Mouse (Mus musculus) telencephalon, adult 2 months (tissue): Measurements from ENCODE around the gene Gm47429.
"Not testable (repeated sequence)": the region's sequence is repeated elsewhere in the genome, so short reads cannot be mapped to it uniquely, and the experiment has no call there.

Experiments used
- DNase-seq: peaks from one replicate; pipeline ENCODE4 v3.0.0-alpha.2; 2011; ENCODE audit warnings: low read depth, low spot score

The Gm47429 gene

DNA sequence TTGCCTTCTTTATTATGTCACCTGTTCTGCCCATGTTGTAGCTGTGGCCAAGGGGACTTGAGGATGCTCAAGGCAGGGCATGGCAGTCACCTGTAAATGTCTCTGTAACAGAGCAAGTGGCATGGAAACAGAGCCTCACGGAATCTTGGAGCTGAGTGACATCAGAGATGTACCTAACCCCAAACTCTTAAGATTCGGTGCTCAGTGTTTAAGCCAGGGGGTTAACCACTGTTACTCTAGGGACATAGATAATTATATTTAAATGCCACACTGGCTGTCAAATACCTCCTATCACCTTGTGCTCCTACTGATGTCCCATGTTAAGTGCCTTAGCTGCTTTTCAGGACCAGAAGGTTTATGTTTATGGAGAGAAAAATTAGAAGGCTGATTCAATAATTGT lies at the start of gene Gm47429:
Gm47429 (minus strand) TSS at position 101 of the 400 bp plus-strand sequence.
- DNase-seq: no peak

DNA sequence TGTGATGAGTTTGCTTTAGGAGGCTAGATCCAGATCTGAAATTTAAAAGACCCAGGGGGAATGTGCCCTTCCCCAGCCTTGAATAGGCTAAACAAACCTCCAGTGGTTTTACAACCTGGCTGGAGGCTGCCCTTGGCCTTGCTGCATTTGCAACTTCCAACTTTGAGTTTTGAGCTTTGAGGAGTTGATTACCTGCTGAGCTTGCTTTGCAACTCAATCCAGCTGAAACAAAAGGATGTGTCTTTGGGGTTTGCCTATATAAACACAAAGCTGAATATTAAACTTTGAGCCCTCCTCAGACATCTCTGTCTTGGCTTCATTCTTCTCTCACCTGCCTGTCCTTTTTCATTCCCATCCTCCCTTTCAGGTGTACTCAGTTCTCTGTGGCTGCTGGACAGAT lies 44.8 kb upstream of the Gm47429 start:
- not testable (repeated sequence) for DNase-seq

DNA sequence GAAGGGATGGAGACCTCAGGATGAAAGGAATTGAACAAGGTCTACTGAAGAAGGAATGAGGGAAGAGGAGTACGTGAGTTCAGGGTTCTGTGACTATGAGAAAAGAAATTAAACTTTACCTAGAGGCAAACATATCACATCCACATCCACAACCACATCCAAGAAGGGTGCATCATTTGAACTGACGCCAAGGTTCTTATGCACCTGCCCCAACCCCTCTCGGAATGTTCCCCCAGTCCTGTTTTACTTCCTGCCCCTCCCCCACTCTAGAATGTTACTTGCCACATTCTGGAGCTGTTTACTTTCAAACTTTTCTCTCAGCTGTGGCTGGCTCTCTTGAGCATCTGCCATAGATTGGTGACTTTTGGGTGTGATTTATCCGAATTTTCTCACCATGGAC lies 23.3 kb upstream of the Gm47429 start, which contains the start of gene Nutm2:
Nutm2 (plus strand) TSS at position 301 of the 400 bp plus-strand sequence.
- DNase-seq: no peak

DNA sequence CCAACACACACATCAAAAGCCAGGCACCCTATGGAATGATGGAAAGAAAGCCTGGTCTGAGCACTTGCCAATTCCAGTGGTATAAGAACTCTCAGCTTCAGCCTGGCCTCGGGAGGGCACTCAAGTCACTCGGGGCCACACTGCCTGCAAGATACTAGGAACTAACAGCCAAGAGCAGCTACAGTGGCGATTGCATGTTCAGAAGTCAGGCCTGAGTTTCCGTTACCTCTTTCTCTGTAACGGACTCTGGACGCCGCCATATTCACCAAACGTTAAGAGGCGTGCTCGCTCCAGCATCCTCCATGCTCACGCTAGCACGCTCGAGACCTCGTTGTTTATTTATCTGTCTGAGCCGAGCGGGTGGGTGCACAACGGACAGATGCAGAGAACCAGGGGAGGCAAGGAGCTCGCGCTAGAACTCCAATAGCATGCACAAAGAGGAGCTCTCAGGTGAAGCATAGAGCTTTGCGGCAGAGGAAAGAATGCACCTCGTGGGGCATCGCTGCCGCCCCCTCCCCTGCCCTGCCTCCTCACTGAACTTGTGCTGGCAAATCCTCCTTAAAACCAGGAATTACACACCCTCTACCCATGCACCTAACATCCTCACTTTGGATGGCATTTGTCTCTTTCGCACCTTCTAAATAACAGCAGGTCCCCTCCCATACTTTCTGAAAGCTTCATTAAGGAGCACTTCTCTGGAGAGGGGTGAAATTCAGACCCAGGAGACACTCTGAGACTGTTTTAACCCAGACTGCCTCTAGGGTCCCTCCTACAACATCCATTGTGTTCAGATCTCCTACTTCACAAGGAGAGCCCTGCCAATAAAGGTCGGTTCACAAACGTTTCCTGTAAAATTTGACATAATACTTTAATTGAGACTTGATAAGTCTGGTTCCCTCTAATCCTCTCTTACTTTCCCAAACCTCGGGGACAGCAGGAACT lies 21.2 kb upstream of the Gm47429 start:
- no peak for DNase-seq

DNA sequence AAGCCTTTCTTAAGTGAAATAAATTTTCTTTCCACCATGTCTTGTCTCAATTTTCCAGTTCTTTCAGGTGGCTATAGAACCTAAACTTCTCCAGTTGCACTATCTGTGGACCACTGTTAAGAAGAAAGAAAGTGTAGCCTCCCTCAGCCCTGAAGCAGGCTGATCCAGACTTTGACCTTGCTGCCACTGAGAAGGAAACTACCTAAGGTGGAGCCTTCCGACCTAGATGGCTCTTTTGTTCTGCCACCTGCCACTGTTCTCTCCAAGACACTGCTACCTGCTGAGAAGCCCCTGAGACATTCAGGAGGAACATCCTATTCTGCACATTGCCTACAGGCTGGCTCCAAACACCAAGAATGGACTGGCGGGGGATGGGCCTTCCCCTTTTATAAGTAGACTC lies 16.7 kb upstream of the Gm47429 start:
- DNase-seq: not testable (repeated sequence)

DNA sequence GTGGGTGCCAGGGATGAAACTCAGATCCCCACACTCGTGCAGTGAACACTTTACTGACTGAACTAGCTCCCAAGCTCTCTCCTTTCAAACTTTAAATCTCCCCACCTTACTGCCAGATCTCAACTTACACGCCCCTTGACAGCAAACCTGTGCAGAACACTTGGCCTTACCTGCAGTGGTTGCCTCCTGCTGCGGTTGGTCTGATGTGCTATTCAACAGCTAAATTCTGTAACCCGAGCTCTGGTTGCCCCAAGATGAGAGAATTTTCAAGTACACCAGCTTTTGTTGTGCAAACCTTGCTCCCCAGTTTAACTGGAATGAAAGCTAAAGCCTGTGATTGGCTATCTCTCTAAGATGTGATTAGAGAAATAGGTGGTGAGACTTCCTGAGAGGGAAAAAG lies 9.7 kb upstream of the Gm47429 start:
- no peak for DNase-seq

DNA sequence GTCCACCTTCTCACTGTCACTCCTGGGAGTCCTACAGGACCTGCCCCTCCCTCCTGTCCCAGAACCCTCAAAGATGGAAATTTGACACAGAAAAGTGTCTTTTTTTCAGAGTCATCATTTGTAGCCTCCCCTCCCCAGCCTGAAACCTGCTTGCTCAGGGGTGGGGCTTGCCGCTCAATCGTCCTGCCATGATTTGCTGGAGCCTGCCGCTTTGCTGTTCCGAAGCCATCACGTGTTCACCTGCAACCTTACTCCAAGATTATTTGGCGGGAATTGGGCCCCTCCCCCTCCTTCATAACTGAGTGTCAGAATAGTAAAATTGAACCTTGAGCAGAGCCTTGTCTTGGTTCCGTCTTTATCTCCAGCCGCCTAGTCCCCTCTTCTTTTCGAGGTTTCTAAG lies 8.6 kb upstream of the Gm47429 start:
- not testable (repeated sequence) for DNase-seq

DNA sequence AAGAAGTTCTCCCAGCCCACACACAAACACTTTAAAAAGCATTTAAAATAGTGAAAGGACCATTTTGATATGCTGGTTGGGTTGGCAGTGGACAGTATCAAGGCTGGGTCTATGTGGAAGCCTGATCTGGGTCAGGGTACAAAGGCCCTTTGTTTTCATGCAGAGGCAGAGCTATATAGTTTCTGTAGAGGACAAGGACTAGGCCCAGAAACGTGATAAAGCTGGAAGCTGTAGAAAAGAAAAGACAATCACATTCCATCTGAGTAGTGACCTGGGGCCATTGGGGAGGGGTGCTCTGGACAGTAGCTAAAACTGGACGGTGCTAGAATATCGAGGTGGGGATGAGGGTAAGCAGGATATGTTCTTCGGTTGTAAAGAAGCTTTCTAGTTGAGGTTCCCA lies 1.5 kb upstream of the Gm47429 start:
- no peak for DNase-seq

DNA sequence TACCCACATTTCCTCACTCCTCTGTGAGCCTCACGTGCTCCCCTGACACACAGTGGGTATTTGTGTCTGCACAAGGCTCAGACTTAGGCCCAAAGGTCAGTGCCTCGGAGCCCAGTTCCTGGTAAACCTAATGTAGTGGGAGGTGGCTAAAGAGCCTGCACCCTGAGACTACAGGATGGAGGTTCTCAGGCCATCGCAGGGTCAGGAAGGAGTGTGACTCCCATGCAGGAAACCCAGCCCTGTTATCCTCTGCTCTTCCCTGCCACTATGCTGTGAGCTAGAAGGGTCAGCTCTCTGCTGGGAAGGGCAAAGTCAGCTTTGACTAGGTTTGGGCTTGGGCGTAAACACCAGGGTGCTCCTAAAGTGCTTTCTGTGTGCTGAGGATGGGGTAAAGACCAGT lies 17.0 kb downstream of the Gm47429 start:
- DNase-seq: no peak

DNA sequence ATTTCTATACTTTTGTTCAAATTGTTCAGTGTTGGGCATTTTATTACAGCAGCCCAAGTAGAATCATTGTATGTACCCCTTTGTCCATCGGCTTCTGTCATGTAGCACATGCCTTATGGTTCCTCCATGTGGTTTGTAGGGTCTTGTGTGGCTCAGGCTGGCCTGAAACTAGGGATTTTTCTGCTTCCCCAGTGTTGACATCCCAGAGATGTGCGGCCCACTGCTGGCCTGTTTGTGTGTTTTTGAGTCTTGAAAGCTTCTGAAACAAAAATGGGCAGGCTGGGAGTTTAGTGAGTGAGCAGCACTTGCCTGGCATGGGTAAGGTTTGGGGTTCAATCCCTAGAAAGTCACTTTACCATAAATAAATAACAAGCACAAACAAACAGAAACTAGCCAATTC lies 19.2 kb downstream of the Gm47429 start:
- no peak for DNase-seq

DNA sequence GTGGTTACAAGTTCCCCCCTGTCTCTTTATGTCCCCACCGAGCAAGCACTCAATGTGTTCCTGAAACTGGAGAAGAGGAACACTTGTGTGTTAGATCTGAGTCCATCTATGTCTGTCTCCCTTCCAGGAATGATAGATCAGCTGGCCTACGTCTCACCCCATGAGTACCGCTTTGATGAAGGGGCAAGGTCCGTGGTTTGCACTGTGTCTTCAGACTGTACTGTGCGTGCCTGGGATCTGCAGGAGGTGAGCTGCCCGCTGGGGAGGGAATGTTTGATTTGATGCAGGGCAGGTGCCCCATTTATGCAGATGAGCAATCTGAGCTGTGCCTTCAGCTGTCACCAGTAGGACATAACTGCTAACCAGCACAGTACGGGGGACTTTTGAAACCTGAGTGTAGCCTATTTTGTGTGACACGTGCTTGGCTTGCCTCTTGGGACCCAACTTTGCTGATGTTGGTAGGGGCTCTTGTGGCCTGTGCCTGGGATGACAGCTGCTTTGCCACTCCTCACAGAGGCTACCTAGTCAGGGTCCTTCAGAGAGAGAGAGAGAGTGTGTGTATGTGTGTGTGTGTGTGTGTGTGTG lies 20.0 kb downstream of the Gm47429 start:
- DNase-seq: no peak

DNA sequence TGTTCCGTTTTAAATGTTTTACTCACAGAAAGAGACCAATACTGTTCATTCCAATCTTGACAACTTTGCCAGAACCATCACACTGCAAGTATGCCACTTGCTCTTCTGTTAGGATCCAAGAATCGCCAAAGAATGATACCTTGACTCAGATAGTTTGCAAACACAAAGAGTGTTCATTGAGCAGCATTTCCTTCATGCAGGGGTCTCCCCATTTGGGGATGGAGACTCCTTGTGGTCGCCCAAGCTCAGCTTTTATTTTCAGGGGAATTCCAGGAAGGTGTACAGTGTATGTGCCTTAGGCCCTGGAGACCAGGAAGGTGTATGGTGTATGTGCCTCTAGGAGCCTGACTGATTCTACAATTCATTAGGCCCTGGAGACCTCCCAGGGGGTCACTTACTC lies 25.3 kb downstream of the Gm47429 start:
- no peak for DNase-seq

DNA sequence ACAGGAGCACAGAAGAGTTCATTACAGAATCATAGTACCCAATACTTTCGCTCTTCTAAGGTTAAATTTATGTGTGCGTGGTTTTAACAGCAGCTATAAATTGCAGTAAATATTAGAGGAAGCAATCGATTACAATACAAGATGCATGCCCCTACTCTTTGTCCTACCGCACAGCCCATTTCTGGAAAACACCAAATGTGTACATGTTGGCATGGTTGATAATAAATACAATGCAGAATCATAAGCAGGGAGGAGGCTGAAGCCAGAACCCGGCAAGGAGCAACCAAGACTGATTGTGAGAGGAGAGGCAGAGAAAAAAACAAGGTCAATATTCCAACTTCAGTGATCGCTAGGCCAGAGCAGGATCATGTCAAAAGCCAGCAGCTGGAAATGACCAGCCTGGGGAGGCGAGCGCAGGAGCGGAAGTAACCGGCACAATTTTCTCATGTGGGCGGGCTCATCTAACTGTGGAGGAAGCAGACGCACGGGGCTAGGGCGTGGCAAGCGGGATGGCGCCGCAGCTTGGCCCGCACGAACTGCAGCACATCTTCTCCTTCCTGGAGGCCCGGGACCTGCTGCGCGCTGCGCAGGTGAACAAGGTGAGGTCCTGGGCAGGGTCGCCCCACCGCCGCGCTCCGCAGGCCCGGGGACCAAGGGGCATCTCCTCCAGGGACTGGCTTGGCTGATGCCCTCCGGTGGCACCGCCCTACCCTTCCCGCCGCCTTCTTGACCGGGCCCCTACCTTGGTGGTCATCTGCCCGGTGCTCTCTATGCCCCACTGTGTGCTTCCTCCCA lies 26.1 kb downstream of the Gm47429 start, which contains the start of gene Fbxw17:
Fbxw17 (plus strand) TSS at position 476 of the 795 bp plus-strand sequence.
- DNase-seq: peak; percentile 69
